Mouse (Mus musculus): ENCODE data around the gene Serhl. TPM values are rescaled to one million over a fixed set of nuclear protein-coding genes. Genes with fewer than 3 reads are reported as not detected.
A peak's percentile ranks its signal among the peaks of the same experiment; 100 is the strongest.

Serhl gene
- polyA plus RNA-seq, 1 experiment from 2014 or later = 56.4 TPM

GRCm38 (mm10) chr15:83145541-83145940 lies 56.2 kb downstream of the Serhl start:
- no peak for ATAC-seq (replicated peaks; ENCODE audit: insufficient number of reproducible peaks, low FRiP score, low TSS enrichment)
- Histone ChIP-seq H3K36me3 (ENCODE audit: control insufficient read depth, insufficient read depth, low read length) (peaks cover 15% of the 10 kb centered on the region), H3K9ac (ENCODE audit: low read depth, low read length) (no peak overlapping the region), H3K27ac (ENCODE audit: low read depth, low read length) (no peak overlapping the region), H3K4me3 (ENCODE audit: low read depth, low read length) (no peak overlapping the region), H3K4me1 (ENCODE audit: control insufficient read depth, insufficient read depth, low read length) (peaks cover 17% of the 10 kb centered on the region), H3K4me2 (no peak overlapping the region), H3K9me3 (replicated peaks; ENCODE audit: control insufficient read depth, low read length) (no peaks in the 10 kb centered on the region), H3K27me3 (ENCODE audit: control insufficient read depth, insufficient read depth, low read length) (no peaks in the 10 kb centered on the region)
- WGBS (ENCODE audit: insufficient replicate concordance) = 90% methylated on average over 6 of the region's 6 CpGs

GRCm38 (mm10) chr15:83148395-83148794 lies 59.1 kb downstream of the Serhl start:
- Histone ChIP-seq H3K9ac (ENCODE audit: low read depth, low read length) (peak overlapping the region; percentile 97), H3K36me3 (ENCODE audit: control insufficient read depth, insufficient read depth, low read length) (peaks cover 15% of the 10 kb centered on the region), H3K4me3 (ENCODE audit: low read depth, low read length) (peak overlapping the region; percentile 96), H3K4me1 (ENCODE audit: control insufficient read depth, insufficient read depth, low read length) (peaks cover 7% of the 10 kb centered on the region), H3K27me3 (ENCODE audit: control insufficient read depth, insufficient read depth, low read length) (no peaks in the 10 kb centered on the region), H3K9me3 (replicated peaks; ENCODE audit: control insufficient read depth, low read length) (no peaks in the 10 kb centered on the region), H3K4me2 (peak overlapping the region; percentile 94), H3K27ac (ENCODE audit: low read depth, low read length) (peak overlapping the region; percentile 97)
- WGBS (ENCODE audit: insufficient replicate concordance) = 3% methylated on average over 21 of the region's 21 CpGs
- ATAC-seq (replicated peaks; ENCODE audit: insufficient number of reproducible peaks, low FRiP score, low TSS enrichment) = no peak

- peak; percentile 81 for ATAC-seq (replicated peaks; ENCODE audit: insufficient number of reproducible peaks, low FRiP score, low TSS enrichment)
- H3K4me2 ChIP-seq = peak overlapping the region; percentile 94
- WGBS (ENCODE audit: insufficient replicate concordance) = 1% methylated on average over 41 of the region's 41 CpGs
Observed at GRCm38 (mm10) chr15:83148801-83149195, 59.5 kb downstream of the Serhl start.

GRCm38 (mm10) chr15:83149196-83150072 lies 60.1 kb downstream of the Serhl start, which contains the start of gene Poldip3:
TSS of gene Poldip3 (minus strand) at chr15:83149384.
- under 1% methylated on average over 56 of the region's 56 CpGs for WGBS (ENCODE audit: insufficient replicate concordance)
- H3K36me3 ChIP-seq (ENCODE audit: control insufficient read depth, insufficient read depth, low read length) = peaks cover 18% of the 10 kb centered on the region
- H3K27me3 ChIP-seq (ENCODE audit: control insufficient read depth, insufficient read depth, low read length) = no peaks in the 10 kb centered on the region
- H3K27ac ChIP-seq (ENCODE audit: low read depth, low read length) = peak within 1 kb of the TSS; percentile 97
- ATAC-seq (replicated peaks; ENCODE audit: insufficient number of reproducible peaks, low FRiP score, low TSS enrichment) = peak; percentile 92
- peak within 1 kb of the TSS; percentile 94 for H3K4me2 ChIP-seq
- peak within 1 kb of the TSS; percentile 96 for H3K4me3 ChIP-seq (ENCODE audit: low read depth, low read length)
- H3K4me1 ChIP-seq (ENCODE audit: control insufficient read depth, insufficient read depth, low read length) = peaks cover 5% of the 10 kb centered on the region
- H3K9ac ChIP-seq (ENCODE audit: low read depth, low read length) = peak within 1 kb of the TSS; percentile 97
- no peaks in the 10 kb centered on the region for H3K9me3 ChIP-seq (replicated peaks; ENCODE audit: control insufficient read depth, low read length)

More at GRCm38 (mm10) chr15:83148801-83149195, 59.5 kb downstream of the Serhl start:
- peak overlapping the region; percentile 97 for H3K9ac ChIP-seq (ENCODE audit: low read depth, low read length)
- H3K4me1 ChIP-seq (ENCODE audit: control insufficient read depth, insufficient read depth, low read length) = peaks cover 5% of the 10 kb centered on the region
- H3K4me3 ChIP-seq (ENCODE audit: low read depth, low read length) = peak overlapping the region; percentile 96
- peaks cover 15% of the 10 kb centered on the region for H3K36me3 ChIP-seq (ENCODE audit: control insufficient read depth, insufficient read depth, low read length)
- H3K9me3 ChIP-seq (replicated peaks; ENCODE audit: control insufficient read depth, low read length) = no peaks in the 10 kb centered on the region
- peak overlapping the region; percentile 97 for H3K27ac ChIP-seq (ENCODE audit: low read depth, low read length)
- H3K27me3 ChIP-seq (ENCODE audit: control insufficient read depth, insufficient read depth, low read length) = no peaks in the 10 kb centered on the region

- H3K9me3 ChIP-seq (replicated peaks; ENCODE audit: control insufficient read depth, low read length) = no peaks in the 10 kb centered on the region
- peak overlapping the region; percentile 97 for H3K9ac ChIP-seq (ENCODE audit: low read depth, low read length)
- 24% methylated on average over 3 of the region's 3 CpGs for WGBS (ENCODE audit: insufficient replicate concordance)
- peak overlapping the region; percentile 94 for H3K4me2 ChIP-seq
- ATAC-seq (replicated peaks; ENCODE audit: insufficient number of reproducible peaks, low FRiP score, low TSS enrichment) = no peak
- H3K4me3 ChIP-seq (ENCODE audit: low read depth, low read length) = peak overlapping the region; percentile 6; the same call in 1 of the 2 replicates
- peaks cover 18% of the 10 kb centered on the region for H3K36me3 ChIP-seq (ENCODE audit: control insufficient read depth, insufficient read depth, low read length)
- H3K27ac ChIP-seq (ENCODE audit: low read depth, low read length) = peak overlapping the region; percentile 97
- H3K4me1 ChIP-seq (ENCODE audit: control insufficient read depth, insufficient read depth, low read length) = peaks cover 5% of the 10 kb centered on the region
- no peaks in the 10 kb centered on the region for H3K27me3 ChIP-seq (ENCODE audit: control insufficient read depth, insufficient read depth, low read length)
Observed at GRCm38 (mm10) chr15:83150073-83150442, 60.8 kb downstream of the Serhl start.

- no peak for ATAC-seq (replicated peaks; ENCODE audit: insufficient number of reproducible peaks, low FRiP score, low TSS enrichment)
Observed at GRCm38 (mm10) chr15:83150694-83151093, 61.4 kb downstream of the Serhl start.

GRCm38 (mm10) chr15:83154309-83154708 lies 65.0 kb downstream of the Serhl start:
- WGBS (ENCODE audit: insufficient replicate concordance) = 89% methylated on average over 7 of the region's 7 CpGs
- Histone ChIP-seq H3K9ac (ENCODE audit: low read depth, low read length) (no peak overlapping the region), H3K36me3 (ENCODE audit: control insufficient read depth, insufficient read depth, low read length) (peaks cover 11% of the 10 kb centered on the region), H3K9me3 (replicated peaks; ENCODE audit: control insufficient read depth, low read length) (no peaks in the 10 kb centered on the region), H3K27ac (ENCODE audit: low read depth, low read length) (no peak overlapping the region), H3K27me3 (ENCODE audit: control insufficient read depth, insufficient read depth, low read length) (no peaks in the 10 kb centered on the region), H3K4me3 (ENCODE audit: low read depth, low read length) (no peak overlapping the region), H3K4me1 (ENCODE audit: control insufficient read depth, insufficient read depth, low read length) (no peaks in the 10 kb centered on the region), H3K4me2 (no peak overlapping the region)
- no peak for ATAC-seq (replicated peaks; ENCODE audit: insufficient number of reproducible peaks, low FRiP score, low TSS enrichment)

More at GRCm38 (mm10) chr15:83150694-83151093, 61.4 kb downstream of the Serhl start:
- Histone ChIP-seq H3K27me3 (ENCODE audit: control insufficient read depth, insufficient read depth, low read length) (no peaks in the 10 kb centered on the region), H3K9ac (ENCODE audit: low read depth, low read length) (no peak overlapping the region), H3K4me3 (ENCODE audit: low read depth, low read length) (no peak overlapping the region), H3K36me3 (ENCODE audit: control insufficient read depth, insufficient read depth, low read length) (peaks cover 15% of the 10 kb centered on the region), H3K4me1 (ENCODE audit: control insufficient read depth, insufficient read depth, low read length) (peaks cover 5% of the 10 kb centered on the region), H3K27ac (ENCODE audit: low read depth, low read length) (no peak overlapping the region), H3K4me2 (no peak overlapping the region), H3K9me3 (replicated peaks; ENCODE audit: control insufficient read depth, low read length) (no peaks in the 10 kb centered on the region)
- 82% methylated on average over 4 of the region's 4 CpGs for WGBS (ENCODE audit: insufficient replicate concordance)

GRCm38 (mm10) chr15:83155672-83156419 lies 66.5 kb downstream of the Serhl start:
- no peak overlapping the region for H3K9ac ChIP-seq (ENCODE audit: low read depth, low read length)
- no peaks in the 10 kb centered on the region for H3K4me1 ChIP-seq (ENCODE audit: control insufficient read depth, insufficient read depth, low read length)
- ATAC-seq (replicated peaks; ENCODE audit: insufficient number of reproducible peaks, low FRiP score, low TSS enrichment) = no peak
- no peaks in the 10 kb centered on the region for H3K27me3 ChIP-seq (ENCODE audit: control insufficient read depth, insufficient read depth, low read length)
- H3K4me3 ChIP-seq (ENCODE audit: low read depth, low read length) = no peak overlapping the region
- 64% methylated on average over 6 of the region's 6 CpGs for WGBS (ENCODE audit: insufficient replicate concordance)
- peaks cover 21% of the 10 kb centered on the region for H3K36me3 ChIP-seq (ENCODE audit: control insufficient read depth, insufficient read depth, low read length)
- H3K9me3 ChIP-seq (replicated peaks; ENCODE audit: control insufficient read depth, low read length) = no peaks in the 10 kb centered on the region
- no peak overlapping the region for H3K4me2 ChIP-seq
- no peak overlapping the region for H3K27ac ChIP-seq (ENCODE audit: low read depth, low read length)
